13 mouse cellular contexts compared by ENCODE assay signal in the genomic region with DNA sequence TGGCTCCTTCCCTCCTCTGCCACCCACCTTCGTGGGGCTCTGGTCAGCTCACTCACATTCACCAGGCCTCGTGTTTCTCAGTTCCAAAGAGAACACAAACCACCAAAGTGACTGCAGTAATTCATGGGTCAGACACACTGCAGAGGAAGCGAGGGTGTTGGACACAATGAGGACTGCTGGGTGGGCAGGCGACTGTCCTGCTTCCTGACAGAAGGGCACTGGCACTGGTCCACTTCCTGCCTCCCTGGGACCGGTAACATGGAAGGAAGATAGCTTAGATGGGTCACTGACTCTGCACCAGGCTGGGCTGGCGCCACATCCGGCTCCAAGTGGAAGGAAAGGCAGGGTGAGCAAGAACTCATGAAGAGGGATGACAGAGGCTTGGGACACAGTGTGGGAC. TPM values are rescaled to one million over a fixed set of nuclear protein-coding genes. Genes with fewer than 3 reads are reported as not detected.
DNase-seq lines count a peak whose midpoint lies in the region; ATAC-seq lines count a peak whose summit lies in the region.
"Had no signal": no experiment of that assay in that cellular context is flagged by ENCODE, and none has a peak within 500 bp of the region (broad histone marks: within the 10 kb centered on the region; RNA-seq: fewer than 3 reads in every experiment).

No protein-coding gene starts in this region.

- H3K27ac ChIP-seq in forebrain, embryonic 11.5 days (ENCODE audit: low read depth, low read length): no peak overlapping the region
- H3K27ac ChIP-seq: forebrain, embryonic 15.5 days; hindbrain, embryonic 14.5 days had no signal

- ATAC-seq in megakaryocyte, adult 5-6 weeks (ENCODE audit: poor library complexity, severe bottlenecking): no peak
- ATAC-seq in forebrain, embryonic 11.5 days (replicated peaks; ENCODE audit: low FRiP score): no peak
- ATAC-seq: forebrain, embryonic 15.5 days had no signal

- H3K4me2 ChIP-seq in forebrain, embryonic 11.5 days (ENCODE audit: low read depth, low read length, severe bottlenecking): no peak overlapping the region
- H3K4me2 ChIP-seq: forebrain, embryonic 15.5 days; hindbrain, embryonic 14.5 days had no signal

- H3K4me3 ChIP-seq in megakaryocyte, embryonic 14.5 days (replicated peaks): peak overlapping the region; percentile 42
- H3K4me3 ChIP-seq in forebrain, embryonic 11.5 days (ENCODE audit: low read depth, low read length): no peak overlapping the region
- H3K4me3 ChIP-seq: forebrain, embryonic 15.5 days had no signal

- H3K4me1 ChIP-seq in megakaryocyte, embryonic 14.5 days: peaks cover 49% of the 10 kb centered on the region
- no peaks in the 10 kb centered on the region for H3K4me1 ChIP-seq in forebrain, embryonic 11.5 days (replicated peaks; ENCODE audit: control insufficient read depth, insufficient read depth, low read length)
- H3K4me1 ChIP-seq: forebrain, embryonic 15.5 days had no signal

- no peaks in the 10 kb centered on the region for H3K27me3 ChIP-seq in megakaryocyte, embryonic 14.5 days (replicated peaks)
- no peaks in the 10 kb centered on the region for H3K27me3 ChIP-seq in forebrain, embryonic 11.5 days (ENCODE audit: control insufficient read depth, insufficient read depth, low read length)
- H3K27me3 ChIP-seq: forebrain, embryonic 15.5 days had no signal

- H3K9ac ChIP-seq in forebrain, embryonic 11.5 days (ENCODE audit: low read length): no peak overlapping the region
- H3K9ac ChIP-seq: forebrain, embryonic 15.5 days; hindbrain, embryonic 14.5 days had no signal

- WGBS in forebrain, embryonic 11.5 days: 77% methylated on average over 7 of the region's 7 CpGs

- intact Hi-C loops in heart, postnatal 10 days (cut with DNase I): no loop called here

- H3K36me3 ChIP-seq in megakaryocyte, embryonic 14.5 days (replicated peaks; ENCODE audit: low read length): peaks cover 92% of the 10 kb centered on the region
- no peaks in the 10 kb centered on the region for H3K36me3 ChIP-seq in forebrain, embryonic 11.5 days (ENCODE audit: control insufficient read depth, insufficient read depth, low read length)

- peak; percentile 94 for DNase-seq in heart, adult 11 months
- DNase-seq in heart, postnatal 10 days: no peak
- DNase-seq in kidney, postnatal 10 days: peak; percentile 66
- peak; percentile 67 for DNase-seq in lung, postnatal 36 days
- DNase-seq in forebrain, embryonic 11.5 days (ENCODE audit: low spot score): no peak
- no peak for DNase-seq in retina, postnatal 1 day
- DNase-seq: right cerebral cortex, postnatal 4 days; thymus, postnatal 14 days had no signal

- H3K9me3 ChIP-seq in megakaryocyte, embryonic 14.5 days: no peaks in the 10 kb centered on the region
- no peaks in the 10 kb centered on the region for H3K9me3 ChIP-seq in forebrain, embryonic 11.5 days (ENCODE audit: control insufficient read depth, low read length)
- H3K9me3 ChIP-seq: forebrain, embryonic 15.5 days had no signal

RNA-seq across cellular contexts. Expression of gene Atox1, which starts 11.5 kb away (rescaled TPM):
- 100 to 1,000 TPM; 168 to 169 TPM for total RNA-seq in heart, postnatal 10 days (2021)
- 110 and 126 TPM in 2 replicates for polyA plus RNA-seq in megakaryocyte, embryonic 14.5 days (2012; ENCODE audit: insufficient read depth, low replicate concordance)
- 211 and 215 TPM in 2 replicates for total RNA-seq in megakaryocyte, adult 5-6 weeks (2015)
- total RNA-seq in megakaryocyte, adult 5-6 weeks (2017): 71.8 and 92.8 TPM in 2 replicates
- polyA plus RNA-seq in forebrain, embryonic 11.5 days (2014; fragmentation: Nextera tagmentation; extraction: Ambion mirVana): 209 and 211 TPM in 2 replicates

RNA-seq across cellular contexts. Expression of gene G3bp1, which starts 20.0 kb away (rescaled TPM):
- total RNA-seq in heart, postnatal 10 days (2021): 10 to 100 TPM; 48.2 to 54.4 TPM
- polyA plus RNA-seq in megakaryocyte, embryonic 14.5 days (2012; ENCODE audit: insufficient read depth, low replicate concordance): 12.3 and 44.5 TPM in 2 replicates
- 29.4 and 30.7 TPM in 2 replicates for total RNA-seq in megakaryocyte, adult 5-6 weeks (2015)
- 47.8 and 50.6 TPM in 2 replicates for total RNA-seq in megakaryocyte, adult 5-6 weeks (2017)
- polyA plus RNA-seq in forebrain, embryonic 11.5 days (2014; fragmentation: Nextera tagmentation; extraction: Ambion mirVana): 267 and 273 TPM in 2 replicates

RNA-seq across cellular contexts. Expression of gene Sparc, which starts 26.5 kb away (rescaled TPM):
- total RNA-seq in heart, postnatal 10 days (2021): 1,000 to 10,000 TPM; 1,750 to 1,767 TPM
- 11.1 TPM in 1 of 2 replicates, not detected in the other for polyA plus RNA-seq in megakaryocyte, embryonic 14.5 days (2012; ENCODE audit: insufficient read depth, low replicate concordance)
- total RNA-seq in megakaryocyte, adult 5-6 weeks (2015): 0.71 and 1.2 TPM in 2 replicates
- 0.57 and 1.5 TPM in 2 replicates for total RNA-seq in megakaryocyte, adult 5-6 weeks (2017)
- polyA plus RNA-seq in forebrain, embryonic 11.5 days (2014; fragmentation: Nextera tagmentation; extraction: Ambion mirVana): 348 and 407 TPM in 2 replicates
- total RNA-seq: megakaryocyte progenitor cell, adult 5-6 weeks had no signal

Comparison
In these comparisons a context has a peak if more than half of its experiments do, and no peak if none do; other contexts are left out.
1. DNase-seq: peak in heart, adult 11 months (single experiment), kidney, postnatal 10 days (single experiment) and lung, postnatal 36 days (single experiment); none in heart, postnatal 10 days (0 of 2), forebrain, embryonic 11.5 days (single experiment) and retina, postnatal 1 day (single experiment).
2. RNA of gene Sparc, which starts 26.5 kb away (total RNA-seq): 1,750 to 1,767 TPM in heart, postnatal 10 days; 0.57 to 1.5 TPM in megakaryocyte, adult 5-6 weeks; every median in the first group is over 100 times any median in the second.